Mouse (Mus musculus) heart, postnatal 36 days (tissue): Measurements from ENCODE around the gene Rab33b. TPM values are rescaled to one million over a fixed set of nuclear protein-coding genes. Genes with fewer than 3 reads are reported as not detected.

Experiments
- DNase-seq, 2 experiments: peaks; one replicate each; pipeline ENCODE4 v3.0.0; 2021 to 2022
- intact Hi-C: fragments of 180-260 bp; cut with DNase I; formaldehyde crosslinking; loops from one replicate; pipeline ENCODE4 v1.15.1; 2025
- total RNA-seq, 2 experiments: library from RNA; stranded (reverse); gene quantifications; 2 replicates each; pipeline ENCODE4 v1.2.3; 2021

Rab33b gene
- total RNA-seq, 2 experiments from 2014 or later = 10.8 to 11.5 TPM

GRCm38 (mm10) chr3:51505465-51505864, 21.7 kb downstream of the Rab33b start:
- no peak for DNase-seq
- intact Hi-C loops = no loop called here

DNA sequence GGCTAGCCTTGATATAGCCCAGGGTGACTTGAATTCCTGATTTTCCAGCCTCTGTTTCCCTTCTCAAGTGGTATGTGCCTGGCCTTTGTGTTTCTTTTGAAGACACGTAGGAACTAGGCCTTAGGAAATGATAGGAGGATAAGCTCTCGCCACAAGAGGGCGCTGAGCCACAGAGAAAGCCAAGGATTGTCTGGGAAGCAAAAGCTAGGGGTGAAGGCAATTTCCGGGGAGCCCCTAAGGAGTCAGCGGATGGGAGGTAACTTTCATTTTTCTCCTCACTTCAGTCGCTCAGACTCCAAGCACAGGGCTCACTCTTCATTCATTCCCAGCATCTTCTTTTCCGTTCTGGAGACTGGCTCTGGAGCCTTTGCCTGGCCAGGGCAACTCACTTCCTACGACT, 27.2 kb downstream of the Rab33b start:
- peak; percentile 81 to 82 for DNase-seq

DNA sequence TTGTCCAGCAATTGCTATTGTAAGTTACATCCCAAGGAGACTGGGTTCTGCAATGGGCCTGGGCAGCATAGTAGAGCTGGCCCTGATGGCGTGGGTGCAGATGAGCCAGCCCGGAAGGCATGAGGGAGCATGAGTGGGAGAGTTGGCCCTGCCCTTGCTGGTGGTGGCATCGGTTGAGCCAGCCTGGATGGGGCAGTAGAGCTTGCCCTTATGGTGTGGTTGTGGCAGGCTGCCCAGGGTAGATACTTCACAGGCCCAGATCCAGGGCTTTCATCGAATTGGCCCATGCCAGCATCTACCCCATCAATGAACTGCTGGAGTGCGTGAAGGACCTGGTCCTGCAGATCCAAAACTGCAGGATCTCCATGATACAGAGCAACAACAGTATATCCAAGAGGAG, 28.3 kb downstream of the Rab33b start:
- intact Hi-C loops = loop anchor here (1.0 to 2.0 kb wide), 3 partner anchors 136 to 730 kb away; no protein-coding TSS in a partner anchor

More for the DNA sequence above, 27.2 kb downstream of the Rab33b start:
- intact Hi-C loops = loop anchor here (1.0 to 2.0 kb wide), 3 partner anchors 137 to 731 kb away; no protein-coding TSS in a partner anchor

GRCm38 (mm10) chr3:51517467-51517866, 33.7 kb downstream of the Rab33b start:
- intact Hi-C loops = no loop called here
- DNase-seq = no peak

More for the DNA sequence above, 28.3 kb downstream of the Rab33b start:
- peak in 1 of 2 experiments; percentile 18 for DNase-seq

DNA sequence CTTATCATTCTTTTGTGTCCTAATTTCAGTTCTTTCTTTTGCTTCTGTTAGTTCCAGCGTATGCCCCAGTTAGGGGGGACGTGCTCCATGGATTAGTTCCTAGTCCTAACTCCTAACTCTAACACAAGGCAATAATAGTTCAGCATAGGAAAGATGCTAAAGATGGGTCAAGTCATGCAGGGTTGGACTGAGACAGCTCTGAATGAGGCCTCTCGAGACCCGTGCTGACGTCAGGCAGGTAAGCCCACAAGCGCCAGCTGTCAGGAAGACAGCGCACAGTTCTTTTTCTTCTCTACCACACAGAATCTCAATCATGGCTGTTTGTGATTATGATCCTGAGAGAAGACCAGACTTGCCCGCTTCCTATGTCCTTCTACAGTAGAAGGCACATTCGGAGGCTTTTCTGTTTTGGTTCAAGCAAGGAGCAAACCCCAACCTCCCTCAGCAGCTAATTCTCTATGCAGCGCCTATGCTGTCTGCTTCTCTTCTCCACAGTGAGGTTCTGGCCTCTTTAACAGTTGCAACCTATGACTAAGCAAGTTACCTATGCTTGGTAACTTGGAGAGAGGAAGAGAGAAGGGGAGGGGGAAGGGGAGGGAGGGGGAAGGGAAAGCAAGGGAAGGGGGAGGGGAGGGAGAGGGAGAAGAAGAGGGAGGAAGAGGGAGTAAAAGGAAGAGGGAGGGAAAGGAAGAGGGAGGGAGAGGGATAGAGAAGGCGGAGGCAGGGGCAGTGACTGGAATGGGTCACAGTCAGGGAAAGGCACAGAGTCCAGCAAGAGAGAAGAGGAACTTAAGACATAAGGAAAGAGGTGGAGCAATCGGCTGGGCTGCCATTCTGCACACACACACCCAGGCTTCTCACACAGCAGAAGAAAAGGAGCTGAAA, 34.4 kb downstream of the Rab33b start:
- no peak for DNase-seq
- intact Hi-C loops = no loop called here

GRCm38 (mm10) chr3:51518763-51519121, 35.0 kb downstream of the Rab33b start:
- intact Hi-C loops = no loop called here
- DNase-seq = no peak

DNA sequence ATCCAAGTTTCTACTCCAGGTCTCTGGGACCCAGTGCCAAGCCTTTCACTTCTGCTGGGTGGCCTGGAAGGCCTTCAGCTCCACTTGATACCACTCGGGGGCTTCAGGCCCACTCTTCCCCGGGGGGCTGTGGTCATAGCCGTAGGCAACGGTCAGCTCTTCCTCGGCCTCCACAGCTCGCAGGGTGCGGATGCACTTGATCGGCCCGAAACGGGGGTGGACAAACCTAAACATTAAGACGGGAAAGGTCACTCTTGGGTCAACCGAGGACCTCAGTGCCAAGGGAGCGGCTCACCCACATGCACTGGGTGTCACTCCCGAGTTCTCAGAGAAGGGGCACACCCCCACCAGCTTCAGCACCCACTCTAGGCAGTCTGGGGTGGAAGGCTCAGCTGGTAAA, 37.5 kb downstream of the Rab33b start:
- DNase-seq = no peak
- intact Hi-C loops = no loop called here

DNA sequence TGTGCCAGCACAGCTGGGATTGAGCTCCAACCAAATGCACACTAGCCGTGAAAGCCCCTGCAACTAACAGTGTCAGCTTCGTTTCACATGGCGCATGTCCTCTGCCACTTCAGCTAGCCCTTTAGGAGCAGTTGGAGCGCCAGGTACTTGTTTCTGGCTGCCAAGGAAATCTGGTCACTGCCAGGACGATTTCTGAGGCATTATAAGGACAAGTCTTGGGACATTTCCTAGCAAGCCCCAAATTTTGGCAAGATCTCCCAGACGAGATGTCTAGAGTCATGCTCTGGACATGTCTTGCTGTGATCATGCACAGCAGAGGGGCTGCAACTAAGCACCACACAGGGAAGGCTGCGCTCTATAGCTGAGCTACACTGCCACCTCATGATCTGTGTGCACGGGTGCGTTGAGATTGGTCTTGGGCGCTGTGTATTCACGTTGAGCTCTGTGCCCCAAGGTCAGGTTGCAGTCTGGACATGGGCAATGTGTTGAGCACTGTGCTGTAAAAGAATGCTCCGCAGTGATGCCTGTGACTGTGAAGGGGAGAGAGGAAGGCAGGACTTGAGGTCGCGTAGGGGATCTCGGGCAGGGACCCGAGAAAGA, 41.6 kb downstream of the Rab33b start:
- intact Hi-C loops = no loop called here
- no peak for DNase-seq

GRCm38 (mm10) chr3:51526891-51527290, 43.2 kb downstream of the Rab33b start:
- intact Hi-C loops = no loop called here
- DNase-seq = no peak

DNA sequence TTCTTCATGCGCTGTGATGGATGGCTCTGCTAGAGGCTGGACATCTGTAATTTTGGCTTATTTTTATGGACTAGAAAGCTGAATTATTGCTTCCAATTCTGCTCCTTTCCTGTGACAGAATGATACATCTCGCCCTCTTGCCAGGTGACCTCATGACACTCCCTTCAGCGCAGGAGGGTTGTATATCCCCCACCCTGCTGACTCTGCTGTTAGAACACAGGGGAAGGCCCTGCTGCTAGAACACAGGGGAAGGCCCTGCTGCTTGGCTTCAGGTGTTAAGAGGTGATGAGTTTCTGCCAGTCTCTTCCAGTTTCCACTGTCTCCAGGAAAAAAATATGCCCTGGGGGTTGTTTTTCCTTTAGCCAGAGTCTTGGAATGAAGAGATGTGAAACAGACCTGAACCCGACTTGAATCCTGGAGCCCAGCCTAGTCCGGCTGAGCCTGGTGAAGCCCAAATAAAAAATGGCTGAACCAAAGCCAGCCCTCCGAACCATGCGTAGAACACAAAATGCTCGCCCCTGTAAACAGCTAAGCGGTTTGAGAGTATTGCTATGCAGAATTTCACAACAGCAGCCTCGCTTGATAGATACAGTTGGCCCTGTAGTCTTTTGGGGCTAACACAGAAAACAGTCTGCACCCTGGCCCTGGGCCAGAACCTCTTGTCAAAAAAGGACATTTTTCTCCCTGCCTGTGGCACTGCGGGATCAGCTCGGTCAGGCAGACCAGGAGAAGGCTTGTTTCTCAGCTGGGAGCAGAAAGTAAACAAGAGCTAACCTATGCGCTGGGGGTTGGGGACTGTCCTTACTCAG, 48.0 kb downstream of the Rab33b start:
- intact Hi-C loops = no loop called here
- peak; percentile 54 to 58 for DNase-seq

DNA sequence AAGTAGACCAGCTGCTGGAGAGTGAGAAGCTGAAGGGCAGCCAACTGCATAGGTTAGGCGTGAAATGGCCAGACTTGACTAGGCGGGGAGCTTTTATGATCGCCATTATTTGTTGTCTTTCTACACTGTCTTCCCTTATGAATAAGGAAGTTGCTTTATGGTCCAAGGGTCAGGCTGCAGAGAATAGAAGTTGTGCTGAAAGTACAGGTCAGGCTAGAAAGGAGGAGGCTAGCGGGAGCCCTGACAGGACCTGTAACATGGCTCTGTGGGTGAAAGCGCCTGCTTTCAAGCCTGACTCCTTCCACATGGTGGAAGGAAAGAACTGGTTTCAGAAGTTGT, 48.5 kb downstream of the Rab33b start:
- DNase-seq = no peak
- intact Hi-C loops = no loop called here

DNA sequence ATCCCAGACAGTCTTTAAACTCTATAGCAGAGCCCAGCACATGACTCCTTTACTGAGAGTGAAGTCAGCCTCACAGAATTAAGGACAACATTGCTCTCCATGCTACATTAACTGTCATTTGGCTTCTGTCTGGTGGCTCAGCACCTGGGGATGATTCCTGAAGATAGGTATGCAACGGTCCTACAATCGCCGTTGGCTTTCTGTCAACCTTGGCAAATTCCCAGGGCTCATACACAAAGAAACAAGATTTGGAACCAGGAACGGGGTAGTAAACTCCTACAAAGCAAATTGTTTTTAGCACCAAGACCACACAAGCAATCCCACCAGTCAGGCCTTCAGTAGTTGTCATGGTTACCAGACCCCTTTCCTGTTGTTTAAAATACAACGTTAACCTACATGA, 49.9 kb downstream of the Rab33b start:
- DNase-seq = no peak
- intact Hi-C loops = no loop called here

DNA sequence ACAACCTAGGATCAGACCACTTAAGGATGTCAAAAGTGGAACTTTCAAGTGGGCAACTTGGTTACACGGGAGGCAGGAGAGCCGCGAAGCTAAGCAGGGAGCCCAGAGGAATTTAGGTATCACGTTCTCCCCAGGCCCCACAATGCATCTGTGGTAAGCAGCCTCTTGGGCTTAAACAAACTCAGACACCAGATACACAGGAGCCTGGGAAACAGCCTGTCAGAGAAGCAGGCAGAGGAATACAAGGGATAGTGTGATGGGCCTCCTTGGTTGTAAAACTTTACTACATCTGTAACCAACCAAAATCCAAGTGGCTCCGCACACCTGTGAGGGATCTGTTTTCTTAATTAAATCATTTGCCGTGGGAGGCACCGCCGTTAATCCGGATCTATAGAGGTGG, 50.3 kb downstream of the Rab33b start:
- intact Hi-C loops = no loop called here
- no peak for DNase-seq

DNA sequence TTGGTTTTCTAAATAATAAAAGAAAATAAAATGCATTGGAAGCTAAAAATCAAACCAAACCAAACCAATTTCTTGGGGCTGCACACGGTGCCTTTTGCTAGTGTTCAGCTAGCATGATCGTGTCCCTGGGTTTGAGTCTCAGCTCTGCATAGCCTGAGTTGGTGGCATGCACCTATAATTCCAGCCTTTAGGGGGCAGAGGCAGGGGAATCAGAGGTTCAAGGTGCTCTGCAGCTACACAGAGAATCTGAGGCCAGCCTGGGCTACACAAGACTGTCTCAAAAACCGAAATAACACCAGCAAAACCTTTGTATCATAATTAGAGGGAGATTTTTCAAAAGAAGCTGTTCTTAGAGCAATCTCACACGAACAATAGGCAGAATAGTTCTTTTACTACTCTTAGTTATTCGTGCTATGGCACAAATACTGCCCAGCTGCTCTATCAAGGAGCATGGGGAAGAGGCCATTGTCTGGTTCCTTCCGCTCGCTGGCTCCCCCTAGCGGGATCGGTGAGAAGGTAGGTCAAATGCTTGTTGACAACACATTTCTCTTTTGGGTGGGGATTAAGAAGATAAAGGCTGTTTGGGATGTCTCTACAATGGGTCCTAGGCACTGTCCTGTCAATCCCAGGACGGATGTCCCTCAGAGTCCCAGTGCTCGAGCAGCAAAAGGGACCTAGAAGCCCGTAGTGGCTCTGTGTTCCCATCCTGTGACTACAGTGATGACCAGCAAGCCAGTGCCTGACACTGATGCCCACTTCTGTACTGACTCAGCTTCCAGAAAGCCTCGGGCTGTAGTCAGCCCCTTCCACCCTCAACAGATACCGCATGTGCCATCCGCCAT, 56.1 kb downstream of the Rab33b start:
- intact Hi-C loops = no loop called here

DNA sequence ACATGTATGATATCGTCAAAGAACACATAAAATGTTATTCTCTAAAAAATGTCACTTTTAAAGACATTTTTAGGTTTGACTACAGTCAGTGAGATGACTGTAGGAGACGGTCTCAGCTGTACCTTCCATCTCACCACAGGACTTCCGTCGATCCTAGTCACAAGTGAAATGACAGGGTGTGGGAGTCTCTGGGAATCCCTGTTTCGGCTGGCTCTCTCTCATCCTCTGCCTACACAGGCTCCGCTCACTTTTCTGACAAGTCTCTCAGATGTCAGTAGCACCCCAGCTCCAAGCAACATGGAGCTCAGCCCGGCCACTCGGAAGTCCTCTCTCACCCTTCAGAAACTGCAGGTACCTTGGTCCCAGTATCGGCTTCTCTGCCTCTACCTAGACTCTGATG, 56.9 kb downstream of the Rab33b start:
- intact Hi-C loops = no loop called here
- no peak for DNase-seq

More for the DNA sequence above, 56.1 kb downstream of the Rab33b start:
- peak; percentile 73 to 84 for DNase-seq

GRCm38 (mm10) chr3:51544442-51545128, 60.9 kb downstream of the Rab33b start:
- DNase-seq = no peak
- intact Hi-C loops = no loop called here
